Mouse (Mus musculus) lung, postnatal 0 days (tissue): ENCODE results near the gene Nfkbia.

Experiments
- CTCF ChIP-seq: IDR thresholded peaks from 2 replicates; pipeline ENCODE4 v1.5.1; 2016; ENCODE audit warnings: antibody characterized with exemption, mild to moderate bottlenecking
- EP300 ChIP-seq: IDR thresholded peaks from 2 replicates; pipeline ENCODE4 v1.6.1; 2016; ENCODE audit warnings: antibody characterized with exemption, mild to moderate bottlenecking, control low read depth

DNA sequence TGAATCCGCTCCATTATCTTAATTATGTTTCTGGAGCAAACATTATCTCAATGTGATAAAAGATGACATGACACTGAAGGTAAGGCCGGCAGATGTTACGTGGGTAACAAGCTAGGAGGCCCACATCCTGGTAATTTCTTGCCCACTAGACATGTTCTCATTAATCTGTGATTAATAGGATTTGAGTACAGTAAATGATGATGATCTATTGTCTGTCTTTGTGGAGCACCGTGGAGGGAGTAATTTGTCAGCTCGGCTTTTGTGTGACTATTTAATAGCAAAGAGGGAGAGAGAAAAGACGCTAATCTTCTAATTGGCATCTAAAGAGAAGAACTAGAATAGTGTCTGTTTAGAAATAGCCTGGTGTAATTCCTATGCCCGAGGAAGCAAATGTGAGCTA is 45.3 kb upstream of the Nfkbia start:
- no peak for TF ChIP-seq CTCF
- no peak for TF ChIP-seq EP300
